Mouse (Mus musculus) brain, embryonic 14.5 days (tissue): Measurements from ENCODE around the gene Pwp2. TPM values are rescaled to one million over a fixed set of nuclear protein-coding genes. Genes with fewer than 3 reads are reported as not detected.
A peak's percentile ranks its signal among the peaks of the same experiment; 100 is the strongest.

ENCODE experiments used
- DNase-seq: peaks from one replicate; pipeline ENCODE4 v3.0.0-alpha.2; 2011; ENCODE audit warnings: low read depth
- CTCF ChIP-seq: fragments of 200-500 bp; IDR thresholded peaks from 2 replicates; pipeline ENCODE4 v1.5.1; 2012; ENCODE audit warnings: inconsistent platforms, mild to moderate bottlenecking, moderate library complexity, borderline replicate concordance; ENCODE audit not compliant: insufficient read depth, insufficient read length; ENCODE audit errors: extremely low read depth
- POLR2A ChIP-seq: fragments of 200-500 bp; IDR thresholded peaks from 2 replicates; pipeline ENCODE4 v1.6.1; 2012; ENCODE audit warnings: mild to moderate bottlenecking, inconsistent platforms, borderline replicate concordance; ENCODE audit not compliant: poor library complexity, insufficient read depth, insufficient read length, severe bottlenecking; ENCODE audit errors: extremely low read depth
- polyA plus RNA-seq: library from polyadenylated mRNA; depleted of rRNA; stranded (reverse); fragments of >200 nt; gene quantifications from 2 replicates; pipeline ENCODE4 v1.2.3, GENCODE M21; 2012

Pwp2 gene
- polyA plus RNA-seq, 1 experiment, result 19.6 TPM

DNA sequence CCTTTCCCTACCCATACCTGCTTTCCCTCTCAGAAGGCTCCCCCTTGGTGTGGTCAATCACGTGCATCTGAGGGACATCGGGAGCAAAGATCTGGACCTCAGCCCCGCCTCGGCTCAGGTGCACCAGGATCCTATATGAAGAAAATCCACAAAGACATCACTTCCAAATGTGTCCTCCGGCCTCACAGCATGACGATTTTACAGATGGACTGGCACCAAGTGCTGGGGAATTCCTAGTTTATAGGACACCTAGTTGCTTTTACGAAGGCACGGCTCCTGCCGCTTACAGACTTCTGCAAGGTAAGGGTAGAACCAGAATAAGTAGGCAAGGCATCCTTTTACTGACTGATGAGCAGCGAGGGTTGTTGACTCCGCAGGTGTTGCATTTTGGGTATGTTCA, 16.2 kb downstream of the Pwp2 start:
- no peak for TF ChIP-seq CTCF
- no peak for TF ChIP-seq POLR2A
- no peak for DNase-seq

GRCm38 (mm10) chr10:78167775-78168174, 17.2 kb downstream of the Pwp2 start:
- DNase-seq, result no peak
- TF ChIP-seq POLR2A (no peak), CTCF (no peak)

DNA sequence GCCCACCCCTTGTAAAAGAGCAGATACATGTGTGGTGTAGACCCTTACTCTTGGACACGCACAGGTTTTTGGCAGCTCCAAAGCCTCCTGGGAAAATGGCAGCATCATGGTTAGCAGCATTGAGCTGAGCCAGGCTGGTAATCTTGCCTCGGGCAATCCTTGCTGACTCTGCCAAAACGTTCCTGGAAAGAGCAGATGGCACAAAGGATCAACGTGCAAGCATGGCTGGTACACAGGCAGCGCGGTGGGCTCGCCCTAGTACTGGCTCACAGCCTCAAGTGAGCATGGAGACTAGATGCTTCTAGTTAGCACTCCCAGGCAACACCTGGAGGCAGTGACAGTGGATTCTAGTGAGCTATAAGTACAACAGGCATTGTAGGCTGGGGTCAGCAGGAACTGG, 17.6 kb downstream of the Pwp2 start:
- TF ChIP-seq CTCF (no peak), POLR2A (no peak)
- peak; percentile 65 for DNase-seq

GRCm38 (mm10) chr10:78165256-78166005, 19.5 kb downstream of the Pwp2 start:
- TF ChIP-seq CTCF, result no peak
- no peak for TF ChIP-seq POLR2A
- DNase-seq, result no peak

DNA sequence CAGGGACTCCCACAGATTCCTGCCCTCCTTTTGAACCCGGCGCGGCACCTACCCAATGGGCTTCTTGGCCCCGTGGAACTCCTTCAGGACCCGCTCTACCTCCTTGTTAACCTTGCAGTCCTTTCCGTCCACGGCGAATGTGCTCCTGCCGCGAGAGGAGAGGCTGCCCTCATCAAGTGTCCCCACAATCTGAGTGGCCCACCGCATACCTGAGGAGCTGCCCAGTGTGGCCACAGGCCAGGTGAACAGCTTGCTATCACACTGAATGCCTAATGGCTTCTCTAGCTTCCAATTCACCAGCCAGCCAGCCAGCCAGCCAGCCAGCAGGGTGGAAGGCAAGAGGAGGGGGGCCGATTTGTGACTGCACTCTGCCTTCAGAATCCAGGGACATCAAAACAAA, 20.2 kb downstream of the Pwp2 start:
- no peak for DNase-seq
- no peak for TF ChIP-seq POLR2A
- TF ChIP-seq CTCF, result no peak

DNA sequence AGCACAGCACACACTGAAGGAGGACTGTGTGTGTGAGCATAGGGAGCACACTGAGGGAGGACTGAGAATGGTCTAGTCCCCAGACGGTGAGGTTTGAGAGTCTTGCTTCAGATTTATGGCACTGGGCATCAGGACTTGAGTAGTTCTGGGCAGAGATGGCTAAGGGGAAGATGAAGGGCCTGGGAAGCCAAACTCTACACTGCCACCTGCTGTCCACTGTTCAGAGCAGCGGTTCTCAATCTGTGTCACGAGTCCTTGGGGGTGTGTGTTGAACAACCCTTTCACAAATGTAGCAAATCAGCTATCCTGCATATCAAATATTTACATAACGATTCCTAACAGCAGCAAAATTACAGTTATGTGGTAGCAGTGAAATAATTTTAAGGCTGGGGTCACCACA, 21.0 kb downstream of the Pwp2 start:
- DNase-seq, result peak; percentile 69
- TF ChIP-seq POLR2A, result no peak
- TF ChIP-seq CTCF, result peak; percentile 85

GRCm38 (mm10) chr10:78163241-78163640, 21.7 kb downstream of the Pwp2 start:
- TF ChIP-seq CTCF (no peak), POLR2A (no peak)
- no peak for DNase-seq

DNA sequence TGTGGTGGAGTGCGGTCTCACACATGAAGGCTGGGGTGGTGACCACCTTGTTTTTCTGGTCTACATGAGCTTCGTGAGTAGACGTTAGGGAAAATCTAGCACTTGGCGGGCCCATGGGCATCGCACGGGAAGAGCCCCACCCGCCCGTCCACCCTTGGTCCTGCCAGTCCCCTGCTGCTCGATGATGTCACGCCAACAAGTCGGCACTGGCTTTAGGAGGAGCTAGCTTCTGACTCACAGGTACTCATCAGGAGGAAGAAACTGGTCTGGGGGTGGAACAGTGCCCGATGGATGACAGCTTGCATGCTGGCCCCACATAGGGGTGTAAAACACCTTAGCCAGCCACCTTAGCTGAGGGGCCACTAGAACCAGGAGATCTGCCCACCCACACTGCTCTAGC, 22.3 kb downstream of the Pwp2 start:
- TF ChIP-seq CTCF, result no peak
- TF ChIP-seq POLR2A, result no peak
- DNase-seq, result no peak

- DNase-seq, result no peak
- TF ChIP-seq CTCF (no peak), POLR2A (no peak)
Observed at GRCm38 (mm10) chr10:78161096-78161495, 23.9 kb downstream of the Pwp2 start.

- DNase-seq, result no peak
- no peak for TF ChIP-seq POLR2A
- no peak for TF ChIP-seq CTCF
Observed at GRCm38 (mm10) chr10:78160369-78161095, 24.4 kb downstream of the Pwp2 start.

GRCm38 (mm10) chr10:78159906-78160305, 25.0 kb downstream of the Pwp2 start:
- DNase-seq, result peak; percentile 87
- TF ChIP-seq CTCF, result peak; percentile 94
- TF ChIP-seq POLR2A, result no peak

- peak; percentile 31 for DNase-seq
- no peak for TF ChIP-seq CTCF
Observed at GRCm38 (mm10) chr10:78159252-78159878, 25.6 kb downstream of the Pwp2 start.

DNA sequence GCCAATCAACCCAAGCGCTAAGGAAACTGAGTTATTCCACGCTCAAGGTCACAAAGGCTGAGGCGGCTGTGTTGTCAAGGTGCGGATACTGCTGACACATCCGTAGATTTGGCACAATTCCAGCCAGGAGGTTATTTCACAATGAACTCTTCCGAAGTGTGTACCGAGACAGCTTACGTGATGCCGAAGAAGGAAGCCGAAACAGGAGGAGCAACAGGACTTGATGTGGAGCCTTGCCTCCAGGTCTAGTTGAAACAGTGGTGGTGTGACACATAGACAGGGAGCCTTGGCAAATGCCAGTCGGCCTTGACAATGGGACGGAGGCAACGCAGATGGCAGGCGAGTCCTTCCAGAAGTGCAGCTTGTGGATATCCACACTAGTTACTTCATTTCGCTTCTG, 26.9 kb downstream of the Pwp2 start:
- no peak for DNase-seq
- TF ChIP-seq CTCF (no peak), POLR2A (no peak)
